Mouse (Mus musculus): ENCODE results near the gene Etfdh. TPM values are rescaled to one million over a fixed set of nuclear protein-coding genes. Genes with fewer than 3 reads are reported as not detected.
"Not testable (repeated sequence)": the region's sequence is repeated elsewhere in the genome, so short reads cannot be mapped to it uniquely, and the experiment has no call there.

Etfdh gene
- polyA plus RNA-seq, 1 experiment from 2014 or later: 56.8 TPM

DNA sequence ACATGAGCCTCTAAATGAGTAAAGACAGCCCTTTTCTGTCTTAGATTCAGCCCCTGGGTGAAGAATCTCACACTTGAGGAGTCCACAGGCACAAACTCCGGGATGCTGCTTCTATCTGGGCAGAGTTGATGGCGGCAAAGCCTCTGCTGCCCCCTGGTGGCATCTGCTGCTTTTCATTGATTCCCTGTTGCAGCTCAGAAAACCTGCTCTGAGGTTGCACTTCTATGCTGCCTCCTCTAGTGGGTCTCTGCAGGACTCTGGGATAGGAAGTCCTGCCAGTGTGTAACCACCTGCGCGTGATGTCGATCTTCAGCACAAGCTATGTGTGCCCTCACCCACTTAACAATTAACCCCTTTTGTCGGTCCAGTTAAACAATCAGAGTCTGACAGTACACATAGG, 42.5 kb downstream of the Etfdh start:
- Histone ChIP-seq H3K9me3 (replicated peaks; ENCODE audit: control insufficient read depth, low read length) (no peaks in the 10 kb centered on the region), H3K36me3 (ENCODE audit: control insufficient read depth, insufficient read depth) (no peaks in the 10 kb centered on the region), H3K9ac (ENCODE audit: low read depth, low read length) (no peak overlapping the region), H3K4me3 (ENCODE audit: low read depth, low read length) (no peak overlapping the region), H3K27ac (ENCODE audit: low read length) (no peak overlapping the region), H3K27me3 (ENCODE audit: control insufficient read depth, insufficient read depth, low read depth, low read length) (no peaks in the 10 kb centered on the region), H3K4me2 (ENCODE audit: low read depth, low read length) (no peak overlapping the region), H3K4me1 (ENCODE audit: control insufficient read depth, low read depth, low read length) (peaks cover 7% of the 10 kb centered on the region)
- 3% methylated on average over 6 of the region's 6 CpGs for WGBS (ENCODE audit: insufficient replicate concordance)
- peak; percentile 52 for ATAC-seq (ENCODE audit: low read depth)

DNA sequence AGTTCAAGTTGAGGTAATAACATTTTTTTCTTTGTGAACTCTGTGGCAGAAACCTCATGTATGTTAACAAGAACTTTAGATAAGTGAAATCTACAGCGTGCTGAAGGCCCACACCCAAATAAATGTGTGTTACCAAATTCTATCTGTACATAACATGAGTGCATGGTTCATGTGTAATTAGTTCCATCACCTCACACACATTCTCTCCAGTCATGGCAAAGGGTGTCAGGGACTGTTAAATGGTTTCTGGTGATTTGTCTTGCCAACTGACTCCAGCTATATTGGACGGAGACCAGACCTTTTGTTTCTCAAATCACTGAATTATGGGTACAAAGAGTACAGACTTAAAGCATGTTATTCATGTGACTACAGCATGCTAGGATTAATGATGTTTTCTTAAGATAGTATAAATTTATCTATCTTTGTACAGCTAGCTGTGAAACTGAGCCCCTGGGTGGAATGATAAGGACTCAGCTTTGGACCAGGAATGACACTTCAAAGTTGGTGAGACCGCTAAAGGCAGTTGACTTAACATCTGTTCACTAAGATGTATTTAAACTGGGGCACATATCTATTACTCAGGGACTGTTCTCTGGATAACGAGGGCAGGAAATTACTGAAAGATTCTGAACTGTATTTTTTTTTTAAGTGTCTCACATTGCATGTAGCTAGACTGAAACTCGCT, 49.3 kb downstream of the Etfdh start:
- Histone ChIP-seq H3K9ac (ENCODE audit: low read depth, low read length) (no peak overlapping the region), H3K4me2 (ENCODE audit: low read depth, low read length) (peak overlapping the region; percentile 28), H3K9me3 (replicated peaks; ENCODE audit: control insufficient read depth, low read length) (no peaks in the 10 kb centered on the region), H3K27ac (ENCODE audit: low read length) (peak overlapping the region; percentile 92), H3K4me3 (ENCODE audit: low read depth, low read length) (no peak overlapping the region), H3K36me3 (ENCODE audit: control insufficient read depth, insufficient read depth) (no peaks in the 10 kb centered on the region), H3K27me3 (ENCODE audit: control insufficient read depth, insufficient read depth, low read depth, low read length) (no peaks in the 10 kb centered on the region), H3K4me1 (ENCODE audit: control insufficient read depth, low read depth, low read length) (peaks cover 46% of the 10 kb centered on the region)
- 17% methylated on average over 5 of the region's 5 CpGs for WGBS (ENCODE audit: insufficient replicate concordance)
- peak; percentile 91 for ATAC-seq (ENCODE audit: low read depth)

DNA sequence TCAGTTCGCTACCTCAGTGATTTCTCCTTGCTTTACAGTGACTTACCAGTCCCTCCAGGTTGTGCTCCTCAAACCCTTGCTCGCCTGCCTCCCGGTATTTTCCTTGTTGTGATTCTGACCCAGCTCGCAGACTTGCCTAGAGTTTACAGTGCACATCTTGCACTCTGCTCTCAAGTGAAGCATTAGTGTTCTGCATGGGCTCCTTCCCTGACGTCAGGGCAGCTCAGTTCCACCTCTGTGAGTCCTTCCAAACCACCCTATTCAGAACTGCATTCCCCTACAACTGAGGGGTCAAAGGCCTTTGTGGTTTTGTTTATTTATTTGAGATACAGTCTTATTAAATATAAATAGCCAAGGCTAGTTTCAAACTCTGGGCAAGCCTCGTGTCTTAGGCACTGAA, 51.1 kb downstream of the Etfdh start:
- no peaks in the 10 kb centered on the region for H3K9me3 ChIP-seq (replicated peaks; ENCODE audit: control insufficient read depth, low read length)
- H3K36me3 ChIP-seq (ENCODE audit: control insufficient read depth, insufficient read depth): no peaks in the 10 kb centered on the region
- 74% methylated on average over 6 of the region's 6 CpGs for WGBS (ENCODE audit: insufficient replicate concordance)
- H3K27ac ChIP-seq (ENCODE audit: low read length): peak overlapping the region; percentile 54
- no peak overlapping the region for H3K4me3 ChIP-seq (ENCODE audit: low read depth, low read length)
- no peak overlapping the region for H3K9ac ChIP-seq (ENCODE audit: low read depth, low read length)
- ATAC-seq (ENCODE audit: low read depth): no peak
- H3K4me2 ChIP-seq (ENCODE audit: low read depth, low read length): no peak overlapping the region
- no peaks in the 10 kb centered on the region for H3K27me3 ChIP-seq (ENCODE audit: control insufficient read depth, insufficient read depth, low read depth, low read length)
- H3K4me1 ChIP-seq (ENCODE audit: control insufficient read depth, low read depth, low read length): peaks cover 52% of the 10 kb centered on the region

DNA sequence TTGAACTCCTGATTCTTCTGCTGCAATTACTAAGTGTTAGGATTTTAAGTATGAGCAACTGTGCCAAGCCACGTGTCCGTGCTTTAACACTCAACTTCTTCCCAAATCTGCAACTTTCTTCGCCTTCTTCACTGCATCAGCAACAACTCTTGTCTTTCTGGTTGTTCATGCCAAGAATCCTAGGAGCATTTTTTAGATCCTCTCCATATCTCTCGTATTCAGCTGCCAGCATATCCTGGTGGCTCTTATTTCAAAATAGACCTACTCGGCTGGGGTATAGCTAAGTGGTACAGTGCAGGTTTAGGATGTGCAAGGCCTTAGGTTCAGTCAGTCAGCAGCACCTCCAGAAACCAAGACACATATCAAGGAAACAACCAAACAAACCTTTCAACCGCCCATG, 51.7 kb downstream of the Etfdh start:
- no peaks in the 10 kb centered on the region for H3K27me3 ChIP-seq (ENCODE audit: control insufficient read depth, insufficient read depth, low read depth, low read length)
- H3K27ac ChIP-seq (ENCODE audit: low read length): peak overlapping the region; percentile 54; the same call in 1 of the 2 replicates
- H3K4me2 ChIP-seq (ENCODE audit: low read depth, low read length): no peak overlapping the region
- ATAC-seq (ENCODE audit: low read depth): no peak
- H3K9me3 ChIP-seq (replicated peaks; ENCODE audit: control insufficient read depth, low read length): no peaks in the 10 kb centered on the region
- no peaks in the 10 kb centered on the region for H3K36me3 ChIP-seq (ENCODE audit: control insufficient read depth, insufficient read depth)
- no peak overlapping the region for H3K9ac ChIP-seq (ENCODE audit: low read depth, low read length)
- WGBS (ENCODE audit: insufficient replicate concordance): 75% methylated on average over 6 of the region's 6 CpGs
- no peak overlapping the region for H3K4me3 ChIP-seq (ENCODE audit: low read depth, low read length)
- H3K4me1 ChIP-seq (ENCODE audit: control insufficient read depth, low read depth, low read length): peaks cover 56% of the 10 kb centered on the region

DNA sequence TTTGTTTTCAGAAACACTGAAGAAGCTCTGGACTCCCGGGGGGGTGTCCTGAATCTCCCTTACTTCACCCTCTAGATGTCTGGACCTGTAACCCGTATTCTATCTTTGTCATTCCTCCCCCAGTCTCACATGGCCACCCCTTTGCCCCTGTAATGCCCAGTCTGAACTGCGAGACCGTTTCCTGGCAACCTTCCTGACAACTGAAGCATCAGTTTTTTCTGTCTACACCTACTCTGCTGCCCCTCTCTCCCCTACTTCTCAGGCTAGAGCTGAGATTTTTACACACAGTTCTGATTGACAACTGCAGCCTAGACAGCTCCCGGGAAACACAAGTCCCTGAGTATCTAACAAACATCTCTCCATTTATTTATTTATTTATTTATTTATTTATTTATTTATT, 52.4 kb downstream of the Etfdh start:
- 37% methylated on average over 5 of the region's 5 CpGs for WGBS (ENCODE audit: insufficient replicate concordance)
- Histone ChIP-seq H3K27ac (ENCODE audit: low read length) (peak overlapping the region; percentile 41), H3K36me3 (ENCODE audit: control insufficient read depth, insufficient read depth) (no peaks in the 10 kb centered on the region), H3K9ac (ENCODE audit: low read depth, low read length) (no peak overlapping the region), H3K4me1 (ENCODE audit: control insufficient read depth, low read depth, low read length) (peaks cover 58% of the 10 kb centered on the region), H3K4me2 (ENCODE audit: low read depth, low read length) (no peak overlapping the region), H3K9me3 (replicated peaks; ENCODE audit: control insufficient read depth, low read length) (no peaks in the 10 kb centered on the region), H3K4me3 (ENCODE audit: low read depth, low read length) (no peak overlapping the region), H3K27me3 (ENCODE audit: control insufficient read depth, insufficient read depth, low read depth, low read length) (no peaks in the 10 kb centered on the region)
- no peak for ATAC-seq (ENCODE audit: low read depth)

DNA sequence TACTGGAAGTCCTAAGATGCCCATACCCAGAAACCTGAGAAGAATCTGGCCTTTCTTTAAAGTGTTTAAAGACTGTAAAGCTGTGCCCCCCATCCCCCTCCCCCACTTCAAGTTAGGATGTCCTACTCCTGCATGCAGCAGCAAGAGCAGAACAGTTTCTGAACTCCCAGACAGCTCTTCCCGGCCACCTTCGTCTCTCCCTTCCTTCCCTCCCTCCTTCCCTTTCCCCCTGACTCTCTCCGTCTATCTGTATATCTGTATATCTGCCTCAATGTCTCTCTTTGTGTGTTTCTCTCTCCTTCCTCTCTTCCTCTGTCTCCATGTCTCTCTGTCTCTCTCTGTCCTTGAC, 52.9 kb downstream of the Etfdh start:
- H3K27ac ChIP-seq (ENCODE audit: low read length): peak overlapping the region; percentile 41
- 30% methylated on average over 3 of the region's 3 CpGs for WGBS (ENCODE audit: insufficient replicate concordance)
- H3K27me3 ChIP-seq (ENCODE audit: control insufficient read depth, insufficient read depth, low read depth, low read length): no peaks in the 10 kb centered on the region
- no peak overlapping the region for H3K9ac ChIP-seq (ENCODE audit: low read depth, low read length)
- H3K9me3 ChIP-seq (replicated peaks; ENCODE audit: control insufficient read depth, low read length): no peaks in the 10 kb centered on the region
- H3K4me2 ChIP-seq (ENCODE audit: low read depth, low read length): no peak overlapping the region
- no peak for ATAC-seq (ENCODE audit: low read depth)
- no peak overlapping the region for H3K4me3 ChIP-seq (ENCODE audit: low read depth, low read length)
- peaks cover 55% of the 10 kb centered on the region for H3K4me1 ChIP-seq (ENCODE audit: control insufficient read depth, low read depth, low read length)
- no peaks in the 10 kb centered on the region for H3K36me3 ChIP-seq (ENCODE audit: control insufficient read depth, insufficient read depth)

DNA sequence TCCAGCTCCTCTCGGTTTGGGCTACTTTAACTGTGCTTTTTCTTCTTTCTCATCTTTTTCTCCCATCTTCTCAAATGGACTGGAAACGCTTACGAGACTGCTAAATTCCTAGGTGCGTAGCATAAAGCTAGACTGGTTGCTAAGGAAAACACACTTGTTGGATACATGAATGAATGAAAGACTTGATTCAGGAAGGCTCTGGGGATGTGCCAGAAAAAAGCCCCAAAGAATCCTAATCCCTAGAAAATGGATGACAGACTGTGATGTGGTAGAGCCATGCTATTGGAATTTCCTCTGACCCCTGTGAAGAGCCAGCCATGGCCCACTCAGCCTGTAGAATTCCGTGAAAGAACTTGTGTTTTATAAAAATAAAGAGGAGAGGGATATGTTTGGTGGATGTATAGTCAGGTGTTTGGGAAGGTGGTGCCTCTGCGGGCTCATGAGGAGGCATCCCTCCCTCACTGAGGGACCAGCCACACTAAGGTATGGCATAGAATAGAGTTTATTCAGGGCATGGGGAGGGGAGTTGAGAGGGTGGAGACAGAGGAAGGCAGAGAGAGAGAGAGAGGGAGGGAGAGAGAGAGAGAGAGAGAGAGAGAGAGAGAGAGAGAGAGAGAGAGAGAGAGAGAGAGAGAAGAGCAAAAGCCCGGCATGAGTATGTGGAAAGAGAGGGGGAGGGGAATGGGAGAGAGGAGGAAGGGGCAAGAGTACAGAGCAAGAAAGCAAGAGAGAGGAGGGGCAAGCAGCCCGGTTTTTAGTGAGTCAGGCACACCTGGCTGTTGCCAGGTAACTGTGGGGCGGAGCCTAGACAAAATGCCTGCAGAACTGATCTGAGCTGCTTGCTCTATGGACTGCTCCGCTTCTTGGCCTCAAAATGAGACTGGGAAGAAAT, 53.5 kb downstream of the Etfdh start:
- H3K4me1 ChIP-seq (ENCODE audit: control insufficient read depth, low read depth, low read length): peaks cover 49% of the 10 kb centered on the region
- H3K9ac ChIP-seq (ENCODE audit: low read depth, low read length): no peak overlapping the region
- ATAC-seq (ENCODE audit: low read depth): no peak
- no peaks in the 10 kb centered on the region for H3K27me3 ChIP-seq (ENCODE audit: control insufficient read depth, insufficient read depth, low read depth, low read length)
- H3K27ac ChIP-seq (ENCODE audit: low read length): no peak overlapping the region; the same call in 1 of the 2 replicates
- no peaks in the 10 kb centered on the region for H3K36me3 ChIP-seq (ENCODE audit: control insufficient read depth, insufficient read depth)
- H3K4me3 ChIP-seq (ENCODE audit: low read depth, low read length): no peak overlapping the region
- H3K4me2 ChIP-seq (ENCODE audit: low read depth, low read length): no peak overlapping the region
- H3K9me3 ChIP-seq (replicated peaks; ENCODE audit: control insufficient read depth, low read length): no peaks in the 10 kb centered on the region
- WGBS (ENCODE audit: insufficient replicate concordance): 56% methylated on average over 10 of the region's 10 CpGs

DNA sequence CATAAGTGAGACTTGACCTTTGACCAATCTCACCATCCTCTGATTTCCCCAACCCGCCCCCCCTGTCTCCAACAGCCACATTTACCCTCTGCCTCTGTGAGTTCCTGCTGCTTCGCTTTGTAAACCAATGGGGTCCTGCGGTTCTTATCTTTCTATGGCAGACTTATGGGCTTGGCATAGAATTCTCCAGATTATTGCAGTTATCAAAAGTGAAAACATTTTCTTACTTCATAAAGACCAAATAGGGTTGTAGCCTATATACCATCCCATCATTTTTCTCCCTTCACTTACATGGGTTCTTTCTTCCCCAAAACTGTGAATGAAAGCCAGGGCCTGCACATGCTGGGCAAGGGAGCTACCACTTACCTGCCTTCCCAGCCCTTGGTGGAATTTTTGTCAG, 55.0 kb downstream of the Etfdh start:
- Histone ChIP-seq H3K27me3 (ENCODE audit: control insufficient read depth, insufficient read depth, low read depth, low read length) (no peaks in the 10 kb centered on the region), H3K4me2 (ENCODE audit: low read depth, low read length) (peak overlapping the region; percentile 72), H3K4me1 (ENCODE audit: control insufficient read depth, low read depth, low read length) (peaks cover 40% of the 10 kb centered on the region), H3K9me3 (replicated peaks; ENCODE audit: control insufficient read depth, low read length) (no peaks in the 10 kb centered on the region), H3K4me3 (ENCODE audit: low read depth, low read length) (peak overlapping the region; percentile 35), H3K36me3 (ENCODE audit: control insufficient read depth, insufficient read depth) (no peaks in the 10 kb centered on the region), H3K27ac (ENCODE audit: low read length) (peak overlapping the region; percentile 99), H3K9ac (ENCODE audit: low read depth, low read length) (peak overlapping the region; percentile 63)
- WGBS (ENCODE audit: insufficient replicate concordance): 16% methylated on average over 3 of the region's 3 CpGs
- ATAC-seq (ENCODE audit: low read depth): peak; percentile 98

DNA sequence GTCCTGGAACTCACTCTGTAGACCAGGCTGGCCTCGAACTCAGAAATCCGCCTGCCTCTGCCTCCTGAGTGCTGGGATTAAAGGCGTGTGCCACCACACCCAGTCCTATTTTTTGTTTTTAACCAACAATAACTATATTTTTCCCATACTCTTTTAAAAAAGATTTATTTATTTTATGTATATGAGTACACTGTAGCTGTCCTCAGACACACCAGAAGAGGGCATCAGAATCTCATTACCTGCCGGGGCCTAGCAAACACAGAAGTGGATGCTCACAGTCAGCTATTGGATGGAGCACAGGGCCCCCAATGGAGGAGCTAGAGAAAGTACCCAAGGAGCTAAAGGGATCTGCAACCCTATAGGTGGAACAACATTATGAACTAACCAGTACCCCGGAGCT, 55.9 kb downstream of the Etfdh start:
- H3K4me3 ChIP-seq (ENCODE audit: low read depth, low read length); H3K27me3 ChIP-seq (ENCODE audit: control insufficient read depth, insufficient read depth, low read depth, low read length); H3K36me3 ChIP-seq (ENCODE audit: control insufficient read depth, insufficient read depth); ATAC-seq (ENCODE audit: low read depth); H3K9me3 ChIP-seq (replicated peaks; ENCODE audit: control insufficient read depth, low read length); H3K4me2 ChIP-seq (ENCODE audit: low read depth, low read length); H3K27ac ChIP-seq (ENCODE audit: low read length); H3K9ac ChIP-seq (ENCODE audit: low read depth, low read length): not testable (repeated sequence)
- H3K4me1 ChIP-seq (ENCODE audit: control insufficient read depth, low read depth, low read length): peaks cover 41% of the 10 kb centered on the region
- 82% methylated on average over 5 of the region's 5 CpGs for WGBS (ENCODE audit: insufficient replicate concordance)

All from liver, embryonic 16.5 days (tissue).